Mouse (Mus musculus): ENCODE data around the gene Hist3h2ba. TPM values are rescaled to one million over a fixed set of nuclear protein-coding genes. Genes with fewer than 3 reads are reported as not detected.
"Not testable (repeated sequence)": the region's sequence is repeated elsewhere in the genome, so short reads cannot be mapped to it uniquely, and the experiment has no call there.

The Hist3h2ba gene
- polyA plus RNA-seq, 1 experiment from 2014 or later, result 28.5 TPM

DNA sequence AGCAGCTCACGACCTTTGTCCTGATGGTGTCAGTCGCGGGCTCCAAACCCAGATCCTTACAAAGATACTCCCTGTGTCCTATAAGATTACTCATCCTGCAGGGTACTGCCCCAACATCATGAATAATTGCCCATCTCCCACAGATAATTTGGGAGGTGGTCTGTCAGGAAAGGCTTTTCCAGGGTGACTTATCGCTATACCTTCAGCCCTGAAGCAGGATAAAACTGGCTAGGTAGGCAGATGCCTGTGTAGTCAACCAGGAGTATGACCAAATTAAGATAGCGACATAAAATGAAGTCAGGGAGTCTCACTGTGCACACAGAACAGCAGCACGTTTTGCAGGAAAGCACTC lies 9.7 kb upstream of the Hist3h2ba start:
- 23% methylated on average over 6 of the region's 6 CpGs for WGBS

DNA sequence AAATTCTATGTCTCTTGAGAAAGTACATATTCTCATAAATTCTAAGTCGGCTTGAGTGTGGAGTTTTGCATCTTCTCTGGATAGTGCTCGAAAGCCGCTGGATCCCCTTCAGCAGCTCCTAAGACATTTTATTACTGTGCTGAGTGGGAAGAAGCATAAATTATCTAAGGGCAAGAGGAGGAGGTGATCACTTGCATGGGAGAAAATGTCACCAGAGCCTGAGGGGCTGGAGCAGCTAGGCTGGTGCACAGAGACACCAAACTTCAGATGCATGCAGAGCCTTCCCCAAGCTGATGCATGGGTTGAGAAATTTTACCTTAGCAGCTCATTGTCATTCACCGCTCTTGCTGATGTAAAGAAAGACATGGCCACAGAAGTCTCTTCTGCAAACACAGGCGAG lies 4.6 kb upstream of the Hist3h2ba start:
- 59% methylated on average over 5 of the region's 5 CpGs for WGBS
- Histone ChIP-seq H3K4me1 (replicated peaks) (peaks cover 7% of the 10 kb centered on the region; the same call in 1 of the 2 replicates), H3K27ac (no peak overlapping the region), H3K9me3 (no peaks in the 10 kb centered on the region), H3K4me2 (no peak overlapping the region), H3K9ac (replicated peaks) (0 out of 2 replicates have a peak overlapping the region, but pooled peaks have one; percentile 31), H3K36me3 (no peaks in the 10 kb centered on the region), H3K27me3 (peaks cover 50% of the 10 kb centered on the region), H3K4me3 (replicated peaks) (no peak overlapping the region; the same call in 1 of the 2 replicates)
- ATAC-seq (ENCODE audit: insufficient number of reproducible peaks, insufficient read depth, low FRiP score, low TSS enrichment, low read depth), result no peak

More for the DNA sequence above, 9.7 kb upstream of the Hist3h2ba start:
- Histone ChIP-seq H3K9me3 (no peaks in the 10 kb centered on the region), H3K4me3 (replicated peaks) (peak overlapping the region; percentile 94), H3K9ac (replicated peaks) (0 out of 2 replicates have a peak overlapping the region, but pooled peaks have one; percentile 97), H3K27me3 (peaks cover 10% of the 10 kb centered on the region; the same call in 1 of the 2 replicates), H3K4me2 (peak overlapping the region; percentile 92), H3K4me1 (replicated peaks) (peaks cover 16% of the 10 kb centered on the region), H3K36me3 (peaks cover 28% of the 10 kb centered on the region), H3K27ac (peak overlapping the region; percentile 93; the same call in 1 of the 2 replicates)
- ATAC-seq (ENCODE audit: insufficient number of reproducible peaks, insufficient read depth, low FRiP score, low TSS enrichment, low read depth), result peak; percentile 23; the same call in 1 of the 2 replicates

- no peak overlapping the region for H3K9ac ChIP-seq (replicated peaks)
- no peaks in the 10 kb centered on the region for H3K9me3 ChIP-seq
- H3K27me3 ChIP-seq, result peaks cover 77% of the 10 kb centered on the region
- 76% methylated on average over 3 of the region's 3 CpGs for whole genome bisulfite sequencing
- H3K4me3 ChIP-seq (replicated peaks), result no peak overlapping the region
- H3K27ac ChIP-seq, result no peak overlapping the region
- no peak overlapping the region for H3K4me2 ChIP-seq
- H3K36me3 ChIP-seq, result no peaks in the 10 kb centered on the region
- H3K4me1 ChIP-seq (replicated peaks), result peaks cover 15% of the 10 kb centered on the region; the same call in 1 of the 2 replicates
- ATAC-seq (ENCODE audit: insufficient number of reproducible peaks, insufficient read depth, low FRiP score, low TSS enrichment, low read depth), result no peak
Observed at GRCm38 (mm10) chr11:58947306-58947705, 1.4 kb upstream of the Hist3h2ba start.

DNA sequence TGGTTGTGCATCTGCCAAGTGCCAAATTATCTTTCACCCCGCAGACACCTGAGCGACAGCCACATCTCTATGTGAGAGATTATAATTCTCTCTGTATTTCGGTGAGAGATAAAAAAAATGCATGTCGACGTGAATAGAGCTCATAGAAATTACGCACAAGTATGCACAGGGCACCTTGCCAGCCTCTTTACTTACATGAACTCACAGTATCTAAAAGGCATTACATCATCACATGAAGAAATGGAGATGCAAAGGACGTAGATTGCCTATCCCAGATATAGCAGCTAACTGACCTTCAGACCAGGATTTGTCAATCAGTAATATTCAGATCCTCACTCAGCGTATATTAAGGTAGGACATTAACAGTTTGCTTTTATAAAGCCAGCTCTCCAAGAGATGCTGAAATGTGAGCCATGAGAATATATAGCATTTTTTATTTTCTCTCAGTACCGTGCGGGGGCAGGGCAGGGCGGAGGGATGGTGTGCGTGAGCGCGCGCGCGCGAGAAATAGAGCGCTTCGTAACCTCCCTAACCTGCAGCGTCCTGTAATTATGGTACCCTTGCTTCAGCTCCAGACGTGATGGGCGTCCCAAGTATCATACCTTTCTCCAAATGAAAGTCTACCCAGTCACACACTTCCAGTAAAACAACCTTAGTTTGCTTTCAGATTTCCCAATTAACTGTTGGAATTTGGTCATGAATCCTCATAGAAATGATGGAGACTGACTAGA lies 757 bp upstream of the Hist3h2ba start:
- peak overlapping the region; percentile 45; the same call in 1 of the 2 replicates for H3K9ac ChIP-seq (replicated peaks)
- peak; percentile 32; the same call in 1 of the 2 replicates for ATAC-seq (ENCODE audit: insufficient number of reproducible peaks, insufficient read depth, low FRiP score, low TSS enrichment, low read depth)
- WGBS, result 20% methylated on average over 23 of the region's 23 CpGs
- peak overlapping the region; percentile 62 for H3K4me2 ChIP-seq
- H3K4me1 ChIP-seq (replicated peaks), result peaks cover 17% of the 10 kb centered on the region
- no peaks in the 10 kb centered on the region for H3K9me3 ChIP-seq
- H3K27me3 ChIP-seq, result peaks cover 77% of the 10 kb centered on the region
- H3K4me3 ChIP-seq (replicated peaks), result peak overlapping the region; percentile 49
- peak overlapping the region; percentile 93 for H3K27ac ChIP-seq
- H3K36me3 ChIP-seq, result no peaks in the 10 kb centered on the region

DNA sequence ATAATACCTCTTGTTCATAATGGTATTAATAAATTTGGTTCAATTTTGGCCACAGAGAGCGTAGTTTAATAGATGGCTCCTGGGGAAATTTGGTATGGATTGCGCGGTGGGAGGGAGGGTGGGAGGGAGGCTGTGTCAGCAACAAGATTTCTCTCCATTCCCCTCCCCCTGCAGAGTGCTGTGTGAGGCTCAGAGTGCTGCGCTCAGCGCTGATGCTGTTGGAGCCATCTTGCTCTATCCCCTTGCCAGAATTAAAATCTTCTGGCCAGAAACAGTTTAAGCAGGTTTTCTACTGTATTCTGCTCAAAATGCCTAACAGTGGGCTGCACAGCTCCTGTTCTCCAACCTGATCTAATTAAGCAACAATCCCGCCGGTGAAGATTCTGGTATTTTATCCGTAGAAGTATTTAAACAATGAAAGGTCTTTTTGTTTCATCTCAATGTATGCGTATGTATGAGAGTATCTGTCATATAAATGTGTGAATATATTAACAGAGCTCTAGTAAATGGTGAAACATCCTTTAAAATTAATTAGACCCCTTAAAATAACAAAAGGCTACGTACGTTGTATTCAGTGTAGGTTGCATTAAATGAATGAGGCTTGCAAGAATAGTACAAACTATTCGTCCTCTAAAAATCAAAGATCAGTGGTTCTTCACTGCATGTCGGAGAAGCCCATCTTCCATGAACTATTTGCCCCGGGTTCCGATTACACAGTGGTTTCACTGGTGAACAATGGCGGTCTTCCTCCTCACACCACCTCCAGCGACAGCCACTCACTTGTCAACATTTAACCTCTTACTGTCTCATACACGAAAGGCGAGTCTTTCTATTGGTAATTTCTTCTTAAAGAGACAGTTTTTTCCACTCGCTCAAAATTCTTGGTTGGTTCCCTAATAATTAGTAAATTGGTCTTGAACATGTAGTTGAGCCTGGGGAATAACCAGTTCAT lies 1.0 kb downstream of the Hist3h2ba start:
- Histone ChIP-seq H3K9ac (replicated peaks) (peak overlapping the region; percentile 60), H3K27me3 (peaks cover 60% of the 10 kb centered on the region), H3K36me3 (no peaks in the 10 kb centered on the region), H3K4me2 (peak overlapping the region; percentile 62), H3K4me3 (replicated peaks) (peak overlapping the region; percentile 49), H3K4me1 (replicated peaks) (peaks cover 26% of the 10 kb centered on the region), H3K9me3 (no peaks in the 10 kb centered on the region), H3K27ac (peak overlapping the region; percentile 87)
- WGBS, result 10% methylated on average over 20 of the region's 20 CpGs
- ATAC-seq (ENCODE audit: insufficient number of reproducible peaks, insufficient read depth, low FRiP score, low TSS enrichment, low read depth), result no peak

GRCm38 (mm10) chr11:58951210-58951609 lies 2.5 kb downstream of the Hist3h2ba start:
- H3K4me2 ChIP-seq, result no peak overlapping the region
- H3K36me3 ChIP-seq, result no peaks in the 10 kb centered on the region
- no peak for ATAC-seq (ENCODE audit: insufficient number of reproducible peaks, insufficient read depth, low FRiP score, low TSS enrichment, low read depth)
- 69% methylated on average over 5 of the region's 5 CpGs for WGBS
- H3K27ac ChIP-seq, result no peak overlapping the region
- no peak overlapping the region for H3K4me3 ChIP-seq (replicated peaks)
- H3K27me3 ChIP-seq, result peaks cover 46% of the 10 kb centered on the region
- H3K9me3 ChIP-seq, result no peaks in the 10 kb centered on the region
- H3K9ac ChIP-seq (replicated peaks), result no peak overlapping the region
- peaks cover 29% of the 10 kb centered on the region for H3K4me1 ChIP-seq (replicated peaks)

- ATAC-seq (ENCODE audit: insufficient number of reproducible peaks, insufficient read depth, low FRiP score, low TSS enrichment, low read depth), result peak; percentile 5; the same call in 1 of the 2 replicates
- H3K4me1 ChIP-seq (replicated peaks), result peaks cover 38% of the 10 kb centered on the region
- WGBS, result under 1% methylated on average over 33 of the region's 33 CpGs
Observed at GRCm38 (mm10) chr11:58953351-58954169, 4.8 kb downstream of the Hist3h2ba start.

GRCm38 (mm10) chr11:58954170-58954419 lies 5.4 kb downstream of the Hist3h2ba start:
- H3K9me3 ChIP-seq; ATAC-seq (ENCODE audit: insufficient number of reproducible peaks, insufficient read depth, low FRiP score, low TSS enrichment, low read depth): not testable (repeated sequence)
- H3K4me2 ChIP-seq, result peak overlapping the region; percentile 93
- 1% methylated on average over 17 of the region's 17 CpGs for WGBS
- peak overlapping the region; percentile 70 for H3K9ac ChIP-seq (replicated peaks)
- H3K4me3 ChIP-seq (replicated peaks), result peak overlapping the region; percentile 75
- H3K27ac ChIP-seq, result peak overlapping the region; percentile 90
- peaks cover 38% of the 10 kb centered on the region for H3K4me1 ChIP-seq (replicated peaks)
- peaks cover 39% of the 10 kb centered on the region for H3K27me3 ChIP-seq
- peaks cover 12% of the 10 kb centered on the region for H3K36me3 ChIP-seq

More at GRCm38 (mm10) chr11:58953351-58954169, 4.8 kb downstream of the Hist3h2ba start:
- peak overlapping the region; percentile 93 for H3K4me2 ChIP-seq
- H3K27ac ChIP-seq, result peak overlapping the region; percentile 90
- H3K36me3 ChIP-seq, result peaks cover 12% of the 10 kb centered on the region
- H3K4me3 ChIP-seq (replicated peaks), result peak overlapping the region; percentile 75
- peak overlapping the region; percentile 70 for H3K9ac ChIP-seq (replicated peaks)
- peaks cover 39% of the 10 kb centered on the region for H3K27me3 ChIP-seq
- no peaks in the 10 kb centered on the region for H3K9me3 ChIP-seq

GRCm38 (mm10) chr11:58954420-58955142 lies 5.9 kb downstream of the Hist3h2ba start, which contains the start of the genes Hist3h2a and Trim17:
Gene Hist3h2a (plus strand): TSS chr11:58954685.
Gene Trim17 (plus strand): TSS chr11:58954685.
- Histone ChIP-seq H3K36me3 (peaks cover 12% of the 10 kb centered on the region), H3K4me3 (replicated peaks) (peak within 1 kb of the TSS; percentile 75), H3K9me3 (no peaks in the 10 kb centered on the region), H3K9ac (replicated peaks) (peak within 1 kb of the TSS; percentile 93), H3K27me3 (peaks cover 38% of the 10 kb centered on the region), H3K27ac (peak within 1 kb of the TSS; percentile 99), H3K4me2 (peak within 1 kb of the TSS; percentile 93), H3K4me1 (replicated peaks) (peaks cover 37% of the 10 kb centered on the region)
- ATAC-seq (ENCODE audit: insufficient number of reproducible peaks, insufficient read depth, low FRiP score, low TSS enrichment, low read depth), result peak; percentile 89
- under 1% methylated on average over 49 of the region's 49 CpGs for WGBS
